Mouse (Mus musculus) frontal cortex, adult 2 months (tissue): ENCODE measurements around the gene Supt4a. TPM values are rescaled to one million over a fixed set of nuclear protein-coding genes. Genes with fewer than 3 reads are reported as not detected.

Source experiments
- DNase-seq, 2 experiments: peaks; one replicate each; pipeline ENCODE4 v3.0.0; 2022; ENCODE audit warnings: low spot score in 1 of 2; ENCODE audit errors: extremely low spot score in 1 of 2
- polyA plus RNA-seq: library from polyadenylated mRNA; depleted of rRNA; stranded (reverse); fragments of >200 nt; gene quantifications from 2 replicates; pipeline ENCODE4 v1.2.3, GENCODE M21; 2012; rRNA removed

Supt4a gene
- polyA plus RNA-seq, 1 experiment = 146 TPM

GRCm38 (mm10) chr11:87762702-87763385, 25.5 kb downstream of the Supt4a start:
- DNase-seq = peak in 1 of 2 experiments; percentile 61

GRCm38 (mm10) chr11:87763511-87763987, 26.2 kb downstream of the Supt4a start:
- DNase-seq = peak; percentile 80 to 90

GRCm38 (mm10) chr11:87763988-87764876, 26.9 kb downstream of the Supt4a start:
- peak in 1 of 2 experiments; percentile 66 for DNase-seq

- no peak for DNase-seq
These were observed 31.4 kb downstream of the Supt4a start for GRCm38 (mm10) chr11:87768745-87769144.

- peak in 1 of 2 experiments; percentile 84 for DNase-seq
These were observed 33.6 kb downstream of the Supt4a start for GRCm38 (mm10) chr11:87770989-87771388.

- no peak for DNase-seq
These were observed 35.0 kb downstream of the Supt4a start for GRCm38 (mm10) chr11:87772354-87772753.

- peak in 1 of 2 experiments; percentile 49 for DNase-seq
These were observed 40.9 kb downstream of the Supt4a start for GRCm38 (mm10) chr11:87778100-87778765.

GRCm38 (mm10) chr11:87778915-87779314, 41.6 kb downstream of the Supt4a start:
- DNase-seq = no peak

GRCm38 (mm10) chr11:87779392-87779791, 42.0 kb downstream of the Supt4a start:
- no peak for DNase-seq

- no peak for DNase-seq
These were observed 42.8 kb downstream of the Supt4a start for GRCm38 (mm10) chr11:87780130-87780529.

- no peak for DNase-seq
These were observed 52.7 kb downstream of the Supt4a start for GRCm38 (mm10) chr11:87790088-87790487.

Other genes with a start within 250 kb of the Supt4a start
- 0.04 TPM in 1 of 2 replicates, not detected in the other for gene Gm11492, start 170.9 kb upstream of the Supt4a start, polyA plus RNA-seq
- 287 and 294 TPM in 2 replicates for gene Sept4, start 168.6 kb upstream of the Supt4a start, polyA plus RNA-seq
- 41.5 and 47.3 TPM in 2 replicates for gene Mtmr4, start 145.4 kb upstream of the Supt4a start, polyA plus RNA-seq
- gene Hsf5, start 120.4 kb upstream of the Supt4a start, polyA plus RNA-seq = 0.29 and 0.46 TPM in 2 replicates
- 1.4 and 1.7 TPM in 2 replicates for gene Rnf43, start 74.8 kb upstream of the Supt4a start, polyA plus RNA-seq
- 294 and 326 TPM in 2 replicates for gene Tspoap1, start 23.0 kb downstream of the Supt4a start, polyA plus RNA-seq
- gene Mpo, start 56.0 kb downstream of the Supt4a start, polyA plus RNA-seq = 0.34 TPM in 1 of 2 replicates, not detected in the other
- 0.42 and 0.63 TPM in 2 replicates for gene Lpo, start 90.7 kb downstream of the Supt4a start, polyA plus RNA-seq
- 11.0 and 12.4 TPM in 2 replicates for gene Mks1, start 115.7 kb downstream of the Supt4a start, polyA plus RNA-seq
- gene Epx, start 138.0 kb downstream of the Supt4a start, polyA plus RNA-seq = 0.56 and 0.69 TPM in 2 replicates
- 0.08 TPM in 1 of 2 replicates, not detected in the other for gene Olfr462, start 154.7 kb downstream of the Supt4a start, polyA plus RNA-seq
- gene Olfr463, start 159.8 kb downstream of the Supt4a start, polyA plus RNA-seq = not detected in 2 replicates
- gene Olfr464, start 183.4 kb downstream of the Supt4a start, polyA plus RNA-seq = 0.88 and 1.0 TPM in 2 replicates
- 344 and 374 TPM in 2 replicates for gene Dynll2, start 250.0 kb downstream of the Supt4a start, polyA plus RNA-seq